Mouse (Mus musculus) spleen, adult 2 months (tissue): ENCODE data around the gene Apc2. TPM values are rescaled to one million over a fixed set of nuclear protein-coding genes. Genes with fewer than 3 reads are reported as not detected.

Experiments
- DNase-seq, 2 experiments: peaks; one replicate each; pipeline versions ENCODE4 v3.0.0 to v3.0.0-alpha.2; 2012 to 2021; ENCODE audit warnings: low spot score in 2 of 2, low read depth in 1 of 2
- H3K27ac ChIP-seq: fragments of 200-500 bp; 2 replicates; pipeline ENCODE4 v1.5.1; 2012; ENCODE audit warnings: low read length, inconsistent platforms; ENCODE audit not compliant: insufficient read depth
- H3K27me3 ChIP-seq: fragments of 200-500 bp; 2 replicates; pipeline ENCODE4 v1.6.1; 2012; ENCODE audit warnings: mild to moderate bottlenecking, moderate library complexity, low read length, inconsistent platforms; ENCODE audit not compliant: control insufficient read depth, insufficient read depth
- H3K36me3 ChIP-seq: fragments of 200-500 bp; 2 replicates; pipeline ENCODE4 v1.6.1; 2012; ENCODE audit warnings: mild to moderate bottlenecking, low read length, inconsistent platforms; ENCODE audit not compliant: control insufficient read depth, insufficient read depth
- H3K4me1 ChIP-seq: fragments of 200-500 bp; 2 replicates; pipeline ENCODE4 v1.6.1; 2011; ENCODE audit warnings: inconsistent platforms; ENCODE audit not compliant: control insufficient read depth, insufficient read depth, insufficient read length
- H3K4me3 ChIP-seq: fragments of 200-500 bp; 2 replicates; pipeline ENCODE4 v1.5.1; 2011; ENCODE audit warnings: mild to moderate bottlenecking, inconsistent platforms; ENCODE audit not compliant: insufficient read depth, insufficient read length; ENCODE audit errors: extremely low read depth
- CTCF ChIP-seq: fragments of 200-500 bp; IDR thresholded peaks from 2 replicates; pipeline ENCODE4 v1.5.1; 2011; ENCODE audit warnings: mild to moderate bottlenecking, inconsistent platforms; ENCODE audit not compliant: insufficient read depth, insufficient read length, insufficient replicate concordance; ENCODE audit errors: extremely low read depth
- POLR2A ChIP-seq: fragments of 200-500 bp; IDR thresholded peaks from 2 replicates; pipeline ENCODE4 v1.6.1; 2011; ENCODE audit warnings: low read depth, low read length, inconsistent platforms
- WGBS: fragments of 180-500 bp; shearing (Covaris S2); methylation state at CpG from one replicate; pipeline ENCODE4 v1.1.7; 2018; 5-methylcytosine and 5-hydroxymethylcytosine counted together
- polyA plus RNA-seq: library from polyadenylated mRNA; depleted of rRNA; stranded (reverse); fragments of >200 nt; gene quantifications from 2 replicates; pipeline ENCODE4 v1.2.3, GENCODE M21; 2012

The Apc2 gene
- polyA plus RNA-seq, 1 experiment: 0.68 TPM

DNA sequence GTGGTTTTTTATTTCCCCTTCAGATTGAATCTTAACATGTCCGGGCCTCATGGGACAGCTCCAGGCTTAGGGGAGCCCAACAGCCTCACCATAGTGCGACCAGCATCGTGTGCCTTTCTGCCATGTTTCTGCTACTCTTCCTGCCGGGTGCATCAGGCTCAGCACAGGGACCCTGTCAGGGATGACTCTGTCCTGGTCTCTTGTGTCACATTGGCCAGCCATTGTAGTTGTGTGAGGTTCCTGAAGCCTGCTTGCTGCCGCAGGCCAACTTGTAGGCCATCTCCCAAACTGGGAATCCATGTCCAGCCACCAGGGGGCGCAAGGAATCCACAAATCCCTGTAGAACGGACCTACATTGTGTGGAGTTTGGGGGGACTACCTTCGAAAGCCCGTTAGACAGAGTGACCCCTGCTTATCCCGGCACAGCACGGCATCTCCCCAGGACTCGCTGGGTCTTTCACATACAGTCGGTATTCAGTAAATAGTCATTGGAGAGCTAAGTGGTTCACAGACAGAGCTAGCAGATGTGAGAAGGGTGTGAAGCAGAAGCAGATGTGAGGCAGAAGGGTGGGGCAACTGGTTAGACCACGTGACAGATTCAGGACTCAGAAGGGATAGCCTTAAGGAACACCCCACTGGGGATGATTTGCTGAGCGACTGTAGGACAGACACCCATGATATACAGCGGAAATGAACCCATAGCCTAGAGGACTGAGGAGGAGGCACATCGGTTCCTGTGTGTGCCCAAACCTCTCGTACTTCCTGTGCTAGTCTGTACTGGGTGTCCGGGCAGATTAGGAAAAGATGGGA lies 44.4 kb downstream of the Apc2 start:
- Histone ChIP-seq H3K4me1 (peaks cover 25% of the 10 kb centered on the region), H3K27ac (no peak overlapping the region), H3K4me3 (no peak overlapping the region), H3K27me3 (peaks cover 19% of the 10 kb centered on the region), H3K36me3 (no peaks in the 10 kb centered on the region)
- TF ChIP-seq POLR2A (no peak), CTCF (peak; percentile 67; the same call in 1 of the 2 replicates)
- peak; percentile 59 to 78 for DNase-seq
- WGBS: 14% methylated on average over 19 of the region's 19 CpGs

DNA sequence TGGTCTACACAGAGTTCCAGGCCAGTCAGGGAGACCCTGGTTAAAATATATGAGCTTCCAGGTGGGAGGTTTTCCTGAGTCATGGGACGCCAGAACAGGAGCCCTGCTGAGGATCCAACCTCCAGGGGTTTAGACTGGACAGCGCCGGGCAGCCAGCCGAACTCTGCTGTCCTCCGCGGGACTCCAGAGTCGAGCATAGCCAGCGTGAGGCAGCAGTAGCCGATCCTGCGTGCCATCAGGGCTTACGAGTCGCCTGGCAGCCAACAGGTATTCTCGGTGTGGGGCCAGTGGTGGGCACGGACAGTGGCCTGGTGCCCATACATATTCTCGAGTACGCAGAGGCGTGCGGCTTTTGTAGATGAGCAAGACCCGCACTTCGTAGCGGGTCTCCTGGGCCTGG lies 45.2 kb downstream of the Apc2 start:
- no peak overlapping the region for H3K4me3 ChIP-seq
- TF ChIP-seq POLR2A (no peak), CTCF (no peak)
- H3K36me3 ChIP-seq: no peaks in the 10 kb centered on the region
- peaks cover 23% of the 10 kb centered on the region for H3K27me3 ChIP-seq
- 64% methylated on average over 21 of the region's 21 CpGs for WGBS
- no peak overlapping the region for H3K27ac ChIP-seq
- peaks cover 25% of the 10 kb centered on the region for H3K4me1 ChIP-seq
- DNase-seq: no peak

DNA sequence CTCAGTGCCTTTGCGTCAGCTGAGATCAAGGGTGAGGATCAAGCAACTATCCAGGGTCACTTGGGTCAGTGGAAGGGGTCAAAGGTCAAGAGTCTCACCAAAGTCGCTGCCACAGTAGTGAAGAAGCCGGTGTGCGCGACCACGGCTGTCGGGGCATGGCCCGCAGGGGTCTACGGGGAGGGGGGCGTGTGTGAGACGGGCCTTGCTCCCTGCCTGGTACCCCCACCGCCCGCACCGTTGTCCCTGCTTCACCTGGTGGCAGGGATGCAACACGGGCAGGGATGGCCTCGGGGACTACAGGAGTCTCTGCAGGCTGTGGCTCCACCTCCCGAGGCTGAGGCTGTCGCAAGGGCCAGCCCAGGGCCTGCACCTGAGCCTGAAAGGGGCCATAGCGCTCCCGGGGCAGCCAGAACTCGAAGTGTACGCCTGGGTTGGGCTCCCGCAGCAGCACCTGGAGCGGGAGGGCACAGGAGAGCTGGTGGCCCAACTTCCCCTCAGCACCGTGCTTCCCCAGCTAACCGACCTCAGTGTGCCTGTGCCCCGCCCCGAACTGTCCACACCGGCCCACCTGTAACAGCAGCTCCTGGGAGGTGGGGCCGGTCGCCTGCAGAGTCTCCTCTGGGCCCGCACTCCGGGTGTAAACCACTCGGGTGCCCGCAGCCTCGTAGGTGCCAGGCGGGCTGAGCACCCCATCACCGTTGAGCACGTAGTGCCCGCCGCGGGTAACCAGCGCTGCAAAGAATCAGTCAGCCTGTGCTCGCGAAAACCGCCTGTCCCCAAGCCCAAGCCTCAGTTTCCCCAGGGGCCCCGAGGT lies 45.9 kb downstream of the Apc2 start:
- Histone ChIP-seq H3K27me3 (peaks cover 23% of the 10 kb centered on the region), H3K27ac (no peak overlapping the region), H3K4me1 (peaks cover 25% of the 10 kb centered on the region), H3K4me3 (no peak overlapping the region), H3K36me3 (no peaks in the 10 kb centered on the region)
- no peak for DNase-seq
- TF ChIP-seq CTCF (no peak), POLR2A (no peak)
- 12% methylated on average over 47 of the region's 47 CpGs for WGBS

DNA sequence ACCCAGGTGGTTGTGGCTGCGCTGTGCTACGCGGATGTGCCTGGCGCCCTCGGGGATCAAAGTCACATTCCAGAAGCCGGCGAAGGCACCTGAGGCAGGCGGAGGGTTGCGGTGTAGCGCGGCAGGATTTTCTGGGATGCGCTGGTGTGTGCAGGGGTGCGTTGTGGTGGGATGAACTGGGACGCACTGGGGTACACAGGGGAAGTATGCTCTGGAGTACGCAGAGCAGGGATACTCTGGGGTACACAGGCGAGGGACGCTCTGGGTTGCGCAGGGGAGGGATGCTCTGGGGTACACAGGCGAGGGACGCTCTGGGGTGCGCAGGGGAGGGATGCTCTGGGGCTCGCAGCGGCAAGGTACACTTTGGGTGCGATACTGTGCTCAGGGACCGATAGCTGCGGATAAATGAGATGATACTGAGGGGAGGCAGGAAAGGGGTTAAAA lies 46.5 kb downstream of the Apc2 start:
- Histone ChIP-seq H3K4me3 (no peak overlapping the region), H3K27me3 (peaks cover 26% of the 10 kb centered on the region), H3K36me3 (no peaks in the 10 kb centered on the region), H3K27ac (no peak overlapping the region), H3K4me1 (peaks cover 25% of the 10 kb centered on the region)
- no peak for DNase-seq
- WGBS: 7% methylated on average over 26 of the region's 26 CpGs
- TF ChIP-seq CTCF: no peak
- TF ChIP-seq POLR2A: no peak

DNA sequence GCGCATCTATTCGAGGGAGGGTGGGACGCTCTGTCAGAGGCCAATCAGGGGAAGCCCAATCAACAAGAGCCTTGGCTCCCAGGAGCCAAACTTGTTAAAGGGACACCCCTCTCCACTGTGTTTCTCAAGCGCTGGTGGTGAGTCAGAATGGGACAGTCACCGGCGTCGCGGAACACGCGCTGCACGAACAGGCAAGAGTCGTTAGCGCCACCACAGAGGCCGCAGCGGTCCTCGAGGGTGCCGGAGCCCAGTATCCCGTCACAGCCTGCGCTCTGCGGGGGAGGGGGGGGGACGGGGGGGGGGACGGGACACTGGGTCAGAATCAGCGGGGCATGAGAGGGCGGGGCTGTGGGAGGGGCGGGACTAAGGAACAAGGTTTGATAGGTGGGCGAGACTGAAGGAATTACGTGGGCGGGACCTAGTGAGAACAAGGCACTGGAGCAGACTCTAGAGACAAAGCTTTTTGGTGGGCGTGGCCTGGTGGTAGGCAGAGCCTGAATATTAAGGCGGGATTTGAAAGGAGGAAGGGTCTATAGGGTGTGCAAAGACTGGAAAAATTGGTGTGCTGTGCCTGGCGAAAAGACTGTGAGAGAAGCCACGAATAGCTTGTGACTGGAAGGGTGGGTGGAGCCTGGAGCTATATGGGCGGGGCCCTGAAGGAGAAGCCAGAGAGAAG lies 47.1 kb downstream of the Apc2 start:
- TF ChIP-seq CTCF (no peak), POLR2A (no peak)
- DNase-seq: peak; percentile 32 to 41
- Histone ChIP-seq H3K36me3 (no peaks in the 10 kb centered on the region), H3K4me1 (peaks cover 25% of the 10 kb centered on the region), H3K4me3 (no peak overlapping the region), H3K27ac (no peak overlapping the region), H3K27me3 (peaks cover 30% of the 10 kb centered on the region)
- 1% methylated on average over 31 of the region's 33 CpGs for WGBS

DNA sequence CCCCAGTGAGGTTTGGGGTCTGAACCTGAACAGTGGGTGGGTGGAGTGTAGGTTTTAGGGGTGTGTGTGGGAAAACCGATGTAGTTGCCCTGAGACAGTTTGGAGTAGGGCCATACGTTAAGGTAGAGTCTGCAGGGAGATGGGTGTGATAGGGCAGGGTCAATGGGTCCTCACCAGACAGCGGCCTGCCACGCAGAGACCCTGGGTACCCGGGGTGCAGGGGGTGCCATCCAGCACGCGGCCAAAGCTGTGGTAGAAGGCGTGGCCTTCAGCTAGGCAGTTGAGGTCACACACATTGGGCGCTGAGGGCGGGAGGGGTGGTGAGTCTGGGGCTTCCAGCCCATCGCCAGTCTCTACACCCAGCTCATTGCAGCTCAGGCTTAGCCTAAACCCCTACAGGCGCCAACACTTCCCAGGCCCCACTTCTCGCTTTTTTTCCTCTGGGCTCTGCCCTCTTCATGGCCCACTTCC lies 47.7 kb downstream of the Apc2 start:
- Histone ChIP-seq H3K27me3 (peaks cover 36% of the 10 kb centered on the region), H3K27ac (peak overlapping the region; percentile 24; the same call in 1 of the 2 replicates), H3K4me3 (no peak overlapping the region), H3K4me1 (peaks cover 30% of the 10 kb centered on the region), H3K36me3 (no peaks in the 10 kb centered on the region)
- TF ChIP-seq POLR2A: no peak
- TF ChIP-seq CTCF: no peak
- DNase-seq: no peak
- WGBS: 29% methylated on average over 13 of the region's 13 CpGs
